Mouse (Mus musculus): ENCODE measurements around the gene Shank2.

Gene Shank2

GRCm38 (mm10) chr7:144170686-144171085, 169.0 kb downstream of the Shank2 start:
- no peak for DNase-seq (ENCODE audit: low spot score in 2 of 2)

- no peak for DNase-seq (ENCODE audit: low spot score in 2 of 2)
Observed at GRCm38 (mm10) chr7:144173869-144174268, 172.1 kb downstream of the Shank2 start.

GRCm38 (mm10) chr7:144174329-144174728, 172.6 kb downstream of the Shank2 start:
- DNase-seq (ENCODE audit: low spot score in 2 of 2), result no peak

GRCm38 (mm10) chr7:144175025-144175424, 173.3 kb downstream of the Shank2 start:
- DNase-seq (ENCODE audit: low spot score in 2 of 2), result no peak

- DNase-seq (ENCODE audit: low spot score in 2 of 2), result no peak
Observed at GRCm38 (mm10) chr7:144175481-144176233, 173.9 kb downstream of the Shank2 start.

GRCm38 (mm10) chr7:144176234-144176730, 174.6 kb downstream of the Shank2 start:
- DNase-seq (ENCODE audit: low spot score in 2 of 2), result no peak

- no peak for DNase-seq (ENCODE audit: low spot score in 2 of 2)
Observed at GRCm38 (mm10) chr7:144179436-144179835, 177.7 kb downstream of the Shank2 start.

- no peak for DNase-seq (ENCODE audit: low spot score in 2 of 2)
Observed at GRCm38 (mm10) chr7:144180885-144181284, 179.2 kb downstream of the Shank2 start.

- DNase-seq (ENCODE audit: low spot score in 2 of 2), result no peak
Observed at GRCm38 (mm10) chr7:144187869-144188430, 186.2 kb downstream of the Shank2 start.

- DNase-seq (ENCODE audit: low spot score in 2 of 2), result no peak
Observed at GRCm38 (mm10) chr7:144189446-144189845, 187.7 kb downstream of the Shank2 start.

GRCm38 (mm10) chr7:144198491-144198890, 196.8 kb downstream of the Shank2 start:
- no peak for DNase-seq (ENCODE audit: low spot score in 2 of 2)

GRCm38 (mm10) chr7:144202017-144202682, 200.4 kb downstream of the Shank2 start:
- DNase-seq (ENCODE audit: low spot score in 2 of 2), result no peak

- no peak for DNase-seq (ENCODE audit: low spot score in 2 of 2)
Observed at GRCm38 (mm10) chr7:144204290-144204689, 202.6 kb downstream of the Shank2 start.

- no peak for DNase-seq (ENCODE audit: low spot score in 2 of 2)
Observed at GRCm38 (mm10) chr7:144205161-144205560, 203.4 kb downstream of the Shank2 start.

GRCm38 (mm10) chr7:144205837-144206236, 204.1 kb downstream of the Shank2 start:
- DNase-seq (ENCODE audit: low spot score in 2 of 2), result no peak

- DNase-seq (ENCODE audit: low spot score in 2 of 2), result no peak
Observed at GRCm38 (mm10) chr7:144206254-144206653, 204.5 kb downstream of the Shank2 start.

GRCm38 (mm10) chr7:144207100-144207499, 205.4 kb downstream of the Shank2 start:
- DNase-seq (ENCODE audit: low spot score in 2 of 2), result no peak

- DNase-seq (ENCODE audit: low spot score in 2 of 2), result no peak
Observed at GRCm38 (mm10) chr7:144207849-144208248, 206.1 kb downstream of the Shank2 start.

GRCm38 (mm10) chr7:144208628-144209027, 206.9 kb downstream of the Shank2 start:
- DNase-seq (ENCODE audit: low spot score in 2 of 2), result no peak

GRCm38 (mm10) chr7:144210526-144210925, 208.8 kb downstream of the Shank2 start:
- DNase-seq (ENCODE audit: low spot score in 2 of 2), result no peak

- DNase-seq (ENCODE audit: low spot score in 2 of 2), result no peak
Observed at GRCm38 (mm10) chr7:144212694-144213093, 211.0 kb downstream of the Shank2 start.

- peak in 1 of 2 experiments; percentile 7 for DNase-seq (ENCODE audit: low spot score in 2 of 2)
Observed at GRCm38 (mm10) chr7:144217192-144217591, 215.5 kb downstream of the Shank2 start.

- no peak for DNase-seq (ENCODE audit: low spot score in 2 of 2)
Observed at GRCm38 (mm10) chr7:144228683-144229082, 227.0 kb downstream of the Shank2 start.

Measured in spleen, postnatal 36 days (tissue).